Mouse (Mus musculus): Measurements from ENCODE around the gene Htr6. TPM values are rescaled to one million over a fixed set of nuclear protein-coding genes. Genes with fewer than 3 reads are reported as not detected.

The Htr6 gene
- polyA plus RNA-seq, 1 experiment from 2014 or later, result not detected

GRCm38 (mm10) chr4:139081270-139081931 is 6.0 kb upstream of the Htr6 start:
- WGBS, result 78% methylated on average over 18 of the region's 18 CpGs
- no peak overlapping the region for H3K4me3 ChIP-seq (ENCODE audit: low read depth, low read length)
- H3K4me1 ChIP-seq (ENCODE audit: control insufficient read depth, insufficient read depth, low read length), result peaks cover 14% of the 10 kb centered on the region
- no peak overlapping the region for H3K9ac ChIP-seq (ENCODE audit: low read length)
- H3K9me3 ChIP-seq (ENCODE audit: control insufficient read depth, low read length), result no peaks in the 10 kb centered on the region
- no peak overlapping the region for H3K4me2 ChIP-seq
- peaks cover 10% of the 10 kb centered on the region for H3K27me3 ChIP-seq (ENCODE audit: control insufficient read depth, insufficient read depth, low read length)
- DNase-seq (ENCODE audit: low spot score, missing footprints) (no peak), ATAC-seq (ENCODE audit: low FRiP score) (no peak)
- no peak overlapping the region for H3K27ac ChIP-seq (ENCODE audit: low read depth, low read length)
- H3K36me3 ChIP-seq (ENCODE audit: control insufficient read depth, insufficient read depth, low read length), result no peaks in the 10 kb centered on the region

GRCm38 (mm10) chr4:139080259-139080658 is 4.9 kb upstream of the Htr6 start:
- ATAC-seq (ENCODE audit: low FRiP score) (no peak), DNase-seq (ENCODE audit: low spot score, missing footprints) (no peak)
- no peaks in the 10 kb centered on the region for H3K36me3 ChIP-seq (ENCODE audit: control insufficient read depth, insufficient read depth, low read length)
- H3K27ac ChIP-seq (ENCODE audit: low read depth, low read length), result no peak overlapping the region
- no peak overlapping the region for H3K9ac ChIP-seq (ENCODE audit: low read length)
- H3K4me3 ChIP-seq (ENCODE audit: low read depth, low read length), result no peak overlapping the region
- no peak overlapping the region for H3K4me2 ChIP-seq
- no peaks in the 10 kb centered on the region for H3K9me3 ChIP-seq (ENCODE audit: control insufficient read depth, low read length)
- 89% methylated on average over 7 of the region's 7 CpGs for WGBS
- H3K4me1 ChIP-seq (ENCODE audit: control insufficient read depth, insufficient read depth, low read length), result peaks cover 19% of the 10 kb centered on the region
- H3K27me3 ChIP-seq (ENCODE audit: control insufficient read depth, insufficient read depth, low read length), result peaks cover 21% of the 10 kb centered on the region

DNA sequence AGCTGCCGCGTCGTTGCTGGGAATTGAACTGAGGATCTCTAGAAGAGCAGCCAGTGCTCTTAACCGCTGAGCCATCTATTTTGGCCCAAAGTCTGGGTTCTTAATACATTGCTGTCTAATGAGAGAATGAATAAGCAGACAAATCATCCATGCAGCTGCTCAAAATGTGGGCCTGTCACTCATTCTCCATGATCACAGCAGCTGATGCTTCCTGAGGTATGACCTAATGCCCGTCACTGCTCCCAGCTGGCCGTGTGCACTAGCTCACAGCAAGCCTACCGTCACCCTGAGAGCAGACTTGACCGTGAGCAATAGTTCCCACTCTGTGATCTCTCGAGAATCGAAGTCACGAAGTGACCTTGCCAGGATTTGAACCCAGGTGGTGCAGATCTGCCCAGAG is 4.1 kb upstream of the Htr6 start:
- WGBS, result 84% methylated on average over 11 of the region's 11 CpGs
- no peak overlapping the region for H3K4me2 ChIP-seq
- no peak overlapping the region for H3K27ac ChIP-seq (ENCODE audit: low read depth, low read length)
- ATAC-seq (ENCODE audit: low FRiP score), result no peak
- DNase-seq (ENCODE audit: low spot score, missing footprints), result no peak
- no peaks in the 10 kb centered on the region for H3K36me3 ChIP-seq (ENCODE audit: control insufficient read depth, insufficient read depth, low read length)
- peaks cover 30% of the 10 kb centered on the region for H3K27me3 ChIP-seq (ENCODE audit: control insufficient read depth, insufficient read depth, low read length)
- H3K9me3 ChIP-seq (ENCODE audit: control insufficient read depth, low read length), result no peaks in the 10 kb centered on the region
- H3K4me3 ChIP-seq (ENCODE audit: low read depth, low read length), result no peak overlapping the region
- H3K9ac ChIP-seq (ENCODE audit: low read length), result no peak overlapping the region
- H3K4me1 ChIP-seq (ENCODE audit: control insufficient read depth, insufficient read depth, low read length), result peaks cover 23% of the 10 kb centered on the region

DNA sequence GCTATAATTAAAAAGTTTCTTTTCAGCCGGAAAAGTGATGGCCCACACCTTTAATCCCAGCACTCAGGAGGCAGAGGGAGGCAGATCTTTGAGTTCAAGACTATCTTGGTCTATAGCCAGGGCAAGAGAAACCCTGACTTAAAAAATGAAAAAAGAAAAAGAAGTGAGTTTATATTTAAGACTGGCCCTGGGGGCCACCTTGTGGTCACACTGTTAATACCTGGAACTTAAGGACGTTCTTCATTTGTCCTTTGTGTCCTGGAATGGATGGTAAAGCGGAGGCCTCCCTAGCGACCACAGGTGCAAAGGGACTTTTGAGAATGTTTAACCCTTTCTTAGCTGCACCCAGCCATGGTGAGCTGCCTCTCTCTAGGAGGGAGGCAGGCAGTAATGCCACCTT is 3.4 kb upstream of the Htr6 start:
- Histone ChIP-seq H3K4me3 (ENCODE audit: low read depth, low read length) (no peak overlapping the region), H3K27me3 (ENCODE audit: control insufficient read depth, insufficient read depth, low read length) (peaks cover 37% of the 10 kb centered on the region), H3K9me3 (ENCODE audit: control insufficient read depth, low read length) (no peaks in the 10 kb centered on the region), H3K4me1 (ENCODE audit: control insufficient read depth, insufficient read depth, low read length) (peaks cover 23% of the 10 kb centered on the region), H3K27ac (ENCODE audit: low read depth, low read length) (no peak overlapping the region), H3K9ac (ENCODE audit: low read length) (no peak overlapping the region), H3K36me3 (ENCODE audit: control insufficient read depth, insufficient read depth, low read length) (no peaks in the 10 kb centered on the region), H3K4me2 (no peak overlapping the region)
- ATAC-seq (ENCODE audit: low FRiP score) (no peak), DNase-seq (ENCODE audit: low spot score, missing footprints) (no peak)
- WGBS, result 18% methylated on average over 4 of the region's 4 CpGs

DNA sequence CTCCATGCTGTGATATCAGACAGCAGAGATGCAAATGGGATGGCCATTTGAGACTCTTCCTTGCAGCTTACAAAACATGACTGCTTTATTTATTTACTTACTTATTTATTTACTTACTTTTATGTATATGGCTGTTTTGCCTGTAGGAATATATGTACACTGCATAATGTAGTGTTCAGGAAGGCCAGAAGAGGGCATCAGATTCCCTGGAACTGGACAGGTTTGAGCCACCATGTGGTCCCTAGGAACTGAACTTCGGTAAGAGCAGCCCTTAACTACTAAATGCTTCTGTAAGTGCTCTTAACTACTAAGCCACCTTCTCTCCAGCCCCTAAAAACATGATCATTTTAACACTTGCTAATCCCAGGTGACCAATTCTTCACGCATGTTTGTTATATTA is 2.9 kb upstream of the Htr6 start:
- H3K4me2 ChIP-seq, result no peak overlapping the region
- no peak overlapping the region for H3K4me3 ChIP-seq (ENCODE audit: low read depth, low read length)
- no peak overlapping the region for H3K27ac ChIP-seq (ENCODE audit: low read depth, low read length)
- H3K9me3 ChIP-seq (ENCODE audit: control insufficient read depth, low read length), result no peaks in the 10 kb centered on the region
- no peak overlapping the region for H3K9ac ChIP-seq (ENCODE audit: low read length)
- no peaks in the 10 kb centered on the region for H3K36me3 ChIP-seq (ENCODE audit: control insufficient read depth, insufficient read depth, low read length)
- no peak for DNase-seq (ENCODE audit: low spot score, missing footprints)
- peaks cover 21% of the 10 kb centered on the region for H3K4me1 ChIP-seq (ENCODE audit: control insufficient read depth, insufficient read depth, low read length)
- peaks cover 41% of the 10 kb centered on the region for H3K27me3 ChIP-seq (ENCODE audit: control insufficient read depth, insufficient read depth, low read length)
- WGBS, result 32% methylated on average over 2 of the region's 2 CpGs
- no peak for ATAC-seq (ENCODE audit: low FRiP score)

GRCm38 (mm10) chr4:139075915-139076314 is 545 bp upstream of the Htr6 start:
- Histone ChIP-seq H3K4me1 (ENCODE audit: control insufficient read depth, insufficient read depth, low read length) (peaks cover 9% of the 10 kb centered on the region), H3K27ac (ENCODE audit: low read depth, low read length) (no peak overlapping the region), H3K27me3 (ENCODE audit: control insufficient read depth, insufficient read depth, low read length) (peaks cover 51% of the 10 kb centered on the region), H3K4me3 (ENCODE audit: low read depth, low read length) (no peak overlapping the region), H3K9ac (ENCODE audit: low read length) (no peak overlapping the region), H3K9me3 (ENCODE audit: control insufficient read depth, low read length) (no peaks in the 10 kb centered on the region), H3K36me3 (ENCODE audit: control insufficient read depth, insufficient read depth, low read length) (no peaks in the 10 kb centered on the region), H3K4me2 (no peak overlapping the region)
- DNase-seq (ENCODE audit: low spot score, missing footprints) (peak; percentile 80), ATAC-seq (ENCODE audit: low FRiP score) (no peak)
- 14% methylated on average over 5 of the region's 5 CpGs for WGBS

DNA sequence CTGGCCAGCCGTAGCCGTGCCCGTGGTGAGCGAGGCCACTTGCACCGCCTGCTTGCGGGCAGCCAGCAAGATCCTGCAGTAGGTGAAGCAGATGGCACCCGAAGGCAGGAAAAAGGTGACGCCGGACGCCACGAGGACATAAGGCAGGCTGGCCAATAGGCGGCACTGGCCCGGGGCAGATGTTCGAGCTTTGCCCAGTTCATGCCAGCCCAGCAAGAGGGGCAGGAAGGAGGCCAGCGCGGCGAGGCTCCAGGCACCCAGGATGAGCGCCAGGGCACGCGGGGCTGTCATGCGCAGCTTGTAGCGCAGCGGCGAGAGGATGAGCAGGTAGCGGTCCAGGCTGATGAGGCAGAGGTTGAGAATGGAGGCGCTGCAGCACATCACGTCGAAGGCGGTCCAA is 1.3 kb downstream of the Htr6 start:
- Histone ChIP-seq H3K4me3 (ENCODE audit: low read depth, low read length) (no peak overlapping the region), H3K27me3 (ENCODE audit: control insufficient read depth, insufficient read depth, low read length) (peaks cover 51% of the 10 kb centered on the region), H3K9me3 (ENCODE audit: control insufficient read depth, low read length) (no peaks in the 10 kb centered on the region), H3K4me2 (no peak overlapping the region), H3K4me1 (ENCODE audit: control insufficient read depth, insufficient read depth, low read length) (peaks cover 9% of the 10 kb centered on the region), H3K36me3 (ENCODE audit: control insufficient read depth, insufficient read depth, low read length) (no peaks in the 10 kb centered on the region), H3K27ac (ENCODE audit: low read depth, low read length) (no peak overlapping the region), H3K9ac (ENCODE audit: low read length) (no peak overlapping the region)
- ATAC-seq (ENCODE audit: low FRiP score), result no peak
- WGBS, result 16% methylated on average over 29 of the region's 29 CpGs
- DNase-seq (ENCODE audit: low spot score, missing footprints), result no peak

DNA sequence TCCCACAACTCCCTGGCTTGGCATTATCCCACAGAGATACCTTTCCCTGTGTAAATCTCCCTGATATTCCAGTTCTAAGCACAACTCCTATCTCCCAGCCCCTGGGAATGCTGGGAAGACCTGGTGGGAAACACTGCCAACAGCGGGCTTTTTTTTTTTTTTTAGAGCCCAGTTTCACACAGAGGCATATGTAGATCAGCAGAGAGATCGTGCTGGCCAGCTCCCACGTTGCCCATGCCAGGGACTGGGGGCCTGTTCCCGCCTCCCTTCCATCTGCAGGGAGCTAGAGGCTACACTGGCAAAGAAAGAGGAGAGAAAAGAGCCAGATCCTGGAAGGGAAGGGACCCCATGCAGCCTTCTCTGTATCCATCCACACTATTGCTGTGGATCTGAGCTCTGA is 7.1 kb downstream of the Htr6 start:
- H3K4me1 ChIP-seq (ENCODE audit: control insufficient read depth, insufficient read depth, low read length), result no peaks in the 10 kb centered on the region
- peaks cover 10% of the 10 kb centered on the region for H3K27me3 ChIP-seq (ENCODE audit: control insufficient read depth, insufficient read depth, low read length)
- H3K9ac ChIP-seq (ENCODE audit: low read length), result no peak overlapping the region
- no peak overlapping the region for H3K4me2 ChIP-seq
- no peaks in the 10 kb centered on the region for H3K36me3 ChIP-seq (ENCODE audit: control insufficient read depth, insufficient read depth, low read length)
- no peak overlapping the region for H3K4me3 ChIP-seq (ENCODE audit: low read depth, low read length)
- DNase-seq (ENCODE audit: low spot score, missing footprints) (peak; percentile 39), ATAC-seq (ENCODE audit: low FRiP score) (no peak)
- no peaks in the 10 kb centered on the region for H3K9me3 ChIP-seq (ENCODE audit: control insufficient read depth, low read length)
- H3K27ac ChIP-seq (ENCODE audit: low read depth, low read length), result no peak overlapping the region
- 39% methylated on average over 4 of the region's 4 CpGs for WGBS

- no peak overlapping the region for H3K4me3 ChIP-seq (ENCODE audit: low read depth, low read length)
- no peak overlapping the region for H3K4me2 ChIP-seq
- no peak overlapping the region for H3K27ac ChIP-seq (ENCODE audit: low read depth, low read length)
- DNase-seq (ENCODE audit: low spot score, missing footprints) (no peak), ATAC-seq (ENCODE audit: low FRiP score) (no peak)
- no peaks in the 10 kb centered on the region for H3K4me1 ChIP-seq (ENCODE audit: control insufficient read depth, insufficient read depth, low read length)
- H3K9me3 ChIP-seq (ENCODE audit: control insufficient read depth, low read length), result no peaks in the 10 kb centered on the region
- no peaks in the 10 kb centered on the region for H3K36me3 ChIP-seq (ENCODE audit: control insufficient read depth, insufficient read depth, low read length)
- WGBS, result 92% methylated on average over 5 of the region's 5 CpGs
- H3K27me3 ChIP-seq (ENCODE audit: control insufficient read depth, insufficient read depth, low read length), result no peaks in the 10 kb centered on the region; the same call in 1 of the 2 replicates
- H3K9ac ChIP-seq (ENCODE audit: low read length), result no peak overlapping the region
Observed at GRCm38 (mm10) chr4:139064831-139065230, 10.5 kb downstream of the Htr6 start.
